ENCODE assay signal across 8 mouse cellular contexts in the genomic region with DNA sequence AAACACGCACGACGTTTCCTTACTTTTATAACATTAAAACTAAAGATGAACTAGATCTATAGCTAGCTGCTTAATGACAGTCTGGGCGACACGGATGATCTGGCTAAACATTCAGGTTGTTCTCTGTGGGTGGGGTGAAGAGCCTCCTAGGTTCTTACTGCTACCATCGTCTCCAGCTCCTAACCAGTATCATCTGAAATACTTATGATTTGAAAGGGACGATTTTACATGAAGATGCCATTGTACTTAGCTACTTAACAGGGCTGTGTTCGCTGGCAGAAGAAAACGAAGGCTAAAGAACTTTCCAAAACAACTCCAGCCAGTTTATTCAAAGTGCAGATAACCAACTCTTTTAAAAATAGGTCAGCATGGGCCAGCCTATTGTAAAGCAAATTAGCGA.
DNase-seq lines count a peak whose midpoint lies in the region; ATAC-seq and TF ChIP-seq lines count a peak whose summit lies in the region.

No protein-coding gene starts in this region.

- TF ChIP-seq EP300 in lung, postnatal 0 days (IDR thresholded peaks at IDR 0.05) = no peak

- no peaks in the 10 kb centered on the region for H3K9me3 ChIP-seq in lung, postnatal 0 days (ENCODE audit: low read length)
- H3K9me3 ChIP-seq in limb, embryonic 12.5 days = no peaks in the 10 kb centered on the region
- no peaks in the 10 kb centered on the region for H3K9me3 ChIP-seq in stomach, embryonic 16.5 days (replicated peaks; ENCODE audit: control insufficient read depth, low read length)

- H3K4me1 ChIP-seq in lung, postnatal 0 days (ENCODE audit: insufficient read depth, low read depth, low read length) = no peaks in the 10 kb centered on the region; the same call in none of the 2 replicates
- H3K4me1 ChIP-seq in limb, embryonic 12.5 days (replicated peaks) = peaks cover 8% of the 10 kb centered on the region
- peaks cover 13% of the 10 kb centered on the region for H3K4me1 ChIP-seq in stomach, embryonic 16.5 days (ENCODE audit: control insufficient read depth, insufficient read depth, low read length)

- no peaks in the 10 kb centered on the region for H3K27me3 ChIP-seq in lung, postnatal 0 days (replicated peaks; ENCODE audit: insufficient read depth, low read length)
- H3K27me3 ChIP-seq in limb, embryonic 12.5 days = peaks cover 17% of the 10 kb centered on the region
- H3K27me3 ChIP-seq in stomach, embryonic 16.5 days (ENCODE audit: control insufficient read depth, insufficient read depth, low read length) = no peaks in the 10 kb centered on the region

- WGBS in lung, postnatal 0 days = 12% methylated on average over 10 of the region's 10 CpGs
- 6% methylated on average over 10 of the region's 10 CpGs for WGBS in limb, embryonic 12.5 days
- 10% methylated on average over 10 of the region's 10 CpGs for WGBS in stomach, embryonic 16.5 days

- no peak overlapping the region for H3K9ac ChIP-seq in lung, postnatal 0 days (replicated peaks; ENCODE audit: low read depth)
- H3K9ac ChIP-seq in limb, embryonic 12.5 days (replicated peaks) = no peak overlapping the region
- H3K9ac ChIP-seq in stomach, embryonic 16.5 days (ENCODE audit: low read length) = no peak overlapping the region

- TF ChIP-seq CTCF in lung, postnatal 0 days (IDR thresholded peaks at IDR 0.05) = no peak

- peak overlapping the region; percentile 44 for H3K4me3 ChIP-seq in lung, postnatal 0 days (ENCODE audit: low read depth, low read length)
- H3K4me3 ChIP-seq in limb, embryonic 12.5 days (replicated peaks) = peak overlapping the region; percentile 45
- peak overlapping the region; percentile 49 for H3K4me3 ChIP-seq in stomach, embryonic 16.5 days (replicated peaks; ENCODE audit: low read length)

- DNase-seq in embryo, embryonic 9.5 days (ENCODE audit: extremely low spot score) = peak; percentile 3
- no peak for DNase-seq in embryo, embryonic 10.5 days (ENCODE audit: low spot score)
- DNase-seq in lung, postnatal 0 days (ENCODE audit: low spot score) = no peak
- no peak for DNase-seq in lung, postnatal 4 days
- DNase-seq in left cerebral cortex, adult 9 months (ENCODE audit: low spot score in 2 of 2) = no peak
- no peak for DNase-seq in kidney, postnatal 36 days

- no peaks in the 10 kb centered on the region for H3K36me3 ChIP-seq in lung, postnatal 0 days (ENCODE audit: insufficient read depth, low read length)
- no peaks in the 10 kb centered on the region for H3K36me3 ChIP-seq in limb, embryonic 12.5 days
- H3K36me3 ChIP-seq in stomach, embryonic 16.5 days (ENCODE audit: control insufficient read depth, insufficient read depth, low read length) = no peaks in the 10 kb centered on the region

- ATAC-seq in lung, postnatal 0 days = no peak
- ATAC-seq in limb, embryonic 12.5 days (ENCODE audit: insufficient number of reproducible peaks, insufficient read depth, low FRiP score, low TSS enrichment, low read depth) = no peak
- no peak for ATAC-seq in stomach, embryonic 16.5 days (ENCODE audit: insufficient read depth, low FRiP score)

- H3K4me2 ChIP-seq in lung, postnatal 0 days (replicated peaks; ENCODE audit: low read depth, low read length) = peak overlapping the region; percentile 72
- peak overlapping the region; percentile 93 for H3K4me2 ChIP-seq in limb, embryonic 12.5 days
- peak overlapping the region; percentile 81 for H3K4me2 ChIP-seq in stomach, embryonic 16.5 days (ENCODE audit: low read depth, low read length)

- H3K27ac ChIP-seq in lung, postnatal 0 days (ENCODE audit: low read length) = no peak overlapping the region
- no peak overlapping the region for H3K27ac ChIP-seq in limb, embryonic 12.5 days
- H3K27ac ChIP-seq in stomach, embryonic 16.5 days (ENCODE audit: low read length) = no peak overlapping the region
